Mouse (Mus musculus) spleen, adult 2 months (tissue): ENCODE measurements around the gene Mical3. TPM values are rescaled to one million over a fixed set of nuclear protein-coding genes. Genes with fewer than 3 reads are reported as not detected.
A peak's percentile ranks its signal among the peaks of the same experiment; 100 is the strongest.

Source experiments
- DNase-seq, 2 experiments: peaks; one replicate each; pipeline versions ENCODE4 v3.0.0 to v3.0.0-alpha.2; 2012 to 2021; ENCODE audit warnings: low spot score in 2 of 2, low read depth in 1 of 2
- H3K27ac ChIP-seq: fragments of 200-500 bp; 2 replicates; pipeline ENCODE4 v1.5.1; 2012; ENCODE audit warnings: low read length, inconsistent platforms; ENCODE audit not compliant: insufficient read depth
- H3K27me3 ChIP-seq: fragments of 200-500 bp; 2 replicates; pipeline ENCODE4 v1.6.1; 2012; ENCODE audit warnings: mild to moderate bottlenecking, moderate library complexity, low read length, inconsistent platforms; ENCODE audit not compliant: control insufficient read depth, insufficient read depth
- H3K36me3 ChIP-seq: fragments of 200-500 bp; 2 replicates; pipeline ENCODE4 v1.6.1; 2012; ENCODE audit warnings: mild to moderate bottlenecking, low read length, inconsistent platforms; ENCODE audit not compliant: control insufficient read depth, insufficient read depth
- H3K4me1 ChIP-seq: fragments of 200-500 bp; 2 replicates; pipeline ENCODE4 v1.6.1; 2011; ENCODE audit warnings: inconsistent platforms; ENCODE audit not compliant: control insufficient read depth, insufficient read depth, insufficient read length
- H3K4me3 ChIP-seq: fragments of 200-500 bp; 2 replicates; pipeline ENCODE4 v1.5.1; 2011; ENCODE audit warnings: mild to moderate bottlenecking, inconsistent platforms; ENCODE audit not compliant: insufficient read depth, insufficient read length; ENCODE audit errors: extremely low read depth
- CTCF ChIP-seq: fragments of 200-500 bp; IDR thresholded peaks from 2 replicates; pipeline ENCODE4 v1.5.1; 2011; ENCODE audit warnings: mild to moderate bottlenecking, inconsistent platforms; ENCODE audit not compliant: insufficient read depth, insufficient read length, insufficient replicate concordance; ENCODE audit errors: extremely low read depth
- POLR2A ChIP-seq: fragments of 200-500 bp; IDR thresholded peaks from 2 replicates; pipeline ENCODE4 v1.6.1; 2011; ENCODE audit warnings: low read depth, low read length, inconsistent platforms
- WGBS: fragments of 180-500 bp; shearing (Covaris S2); methylation state at CpG from one replicate; pipeline ENCODE4 v1.1.7; 2018; 5-methylcytosine and 5-hydroxymethylcytosine counted together
- polyA plus RNA-seq: library from polyadenylated mRNA; depleted of rRNA; stranded (reverse); fragments of >200 nt; gene quantifications from 2 replicates; pipeline ENCODE4 v1.2.3, GENCODE M21; 2012

The Mical3 gene
- polyA plus RNA-seq, 1 experiment = 11.2 TPM

DNA sequence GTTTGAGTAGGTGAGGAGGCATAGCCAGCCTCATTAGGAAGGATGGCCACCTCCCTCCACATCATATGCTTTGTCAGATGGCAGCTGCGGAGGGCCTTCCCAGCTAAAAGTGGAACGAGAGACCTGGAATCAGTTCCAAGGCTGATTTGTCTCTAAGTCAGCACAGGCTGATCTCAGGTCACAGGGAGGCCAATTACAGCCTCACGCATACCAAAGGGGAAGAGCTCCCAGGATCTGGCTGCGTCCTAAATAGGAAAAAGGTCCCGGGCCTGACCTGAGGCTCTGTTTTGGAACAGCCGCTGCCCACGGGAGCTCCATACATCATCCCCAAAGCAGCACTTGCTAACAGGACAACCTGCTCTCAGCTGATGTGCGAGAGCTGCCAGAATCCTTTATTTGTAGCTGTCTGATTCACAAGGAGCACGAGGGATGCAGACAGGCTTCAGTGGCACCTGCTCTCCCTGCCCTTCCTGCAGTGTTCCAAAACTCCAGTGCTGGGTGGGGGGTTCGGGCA, 143.2 kb downstream of the Mical3 start:
- no peaks in the 10 kb centered on the region for H3K4me1 ChIP-seq
- H3K36me3 ChIP-seq = no peaks in the 10 kb centered on the region
- DNase-seq = no peak
- TF ChIP-seq POLR2A (no peak), CTCF (no peak)
- no peak overlapping the region for H3K27ac ChIP-seq
- 92% methylated on average over 10 of the region's 10 CpGs for WGBS
- no peak overlapping the region for H3K4me3 ChIP-seq
- no peaks in the 10 kb centered on the region for H3K27me3 ChIP-seq

DNA sequence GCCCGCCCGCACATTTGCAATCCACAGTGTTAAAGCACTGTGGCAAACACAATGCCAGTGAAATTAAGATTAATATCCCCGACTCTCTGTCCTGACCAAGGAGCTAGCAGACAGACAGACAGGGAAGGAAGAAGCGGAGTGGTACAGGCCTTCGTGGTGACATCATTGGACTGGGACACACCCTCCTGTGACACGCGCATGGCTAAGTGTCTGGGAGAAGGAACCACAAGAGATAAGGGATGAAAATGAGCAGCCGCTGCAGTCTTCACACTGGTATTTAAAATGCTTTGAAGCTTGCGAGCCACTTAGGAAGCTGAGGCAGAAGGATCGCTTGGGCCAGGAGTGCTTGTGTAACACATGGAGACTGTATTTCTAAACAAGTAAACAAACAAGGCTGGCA, 143.6 kb downstream of the Mical3 start:
- TF ChIP-seq POLR2A = no peak
- no peak for TF ChIP-seq CTCF
- H3K36me3 ChIP-seq = no peaks in the 10 kb centered on the region
- no peak for DNase-seq
- H3K4me3 ChIP-seq = no peak overlapping the region
- no peaks in the 10 kb centered on the region for H3K27me3 ChIP-seq
- H3K27ac ChIP-seq = no peak overlapping the region
- WGBS = 78% methylated on average over 10 of the region's 10 CpGs
- no peaks in the 10 kb centered on the region for H3K4me1 ChIP-seq

DNA sequence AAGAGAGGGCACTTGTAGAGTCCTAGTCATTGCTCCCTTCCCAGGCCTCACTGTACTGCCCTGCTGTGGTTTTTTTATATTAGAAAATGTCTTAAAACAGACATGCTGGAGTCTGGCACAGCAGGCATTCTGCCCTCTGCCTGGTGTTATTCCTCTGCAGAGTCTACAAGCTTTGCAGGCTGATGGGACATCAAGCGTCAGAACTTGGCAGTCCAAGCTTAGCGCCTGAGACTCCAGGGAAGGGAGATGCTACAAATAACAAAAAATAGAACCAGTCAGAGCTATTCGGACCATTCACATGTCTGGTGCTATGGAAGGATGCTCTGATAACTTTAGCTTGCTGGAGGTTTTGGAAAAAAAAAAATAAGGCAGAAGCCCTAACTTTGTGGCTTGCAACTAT, 144.6 kb downstream of the Mical3 start:
- TF ChIP-seq POLR2A = no peak
- no peak for TF ChIP-seq CTCF
- H3K27ac ChIP-seq = no peak overlapping the region
- no peaks in the 10 kb centered on the region for H3K27me3 ChIP-seq
- DNase-seq = no peak
- no peak overlapping the region for H3K4me3 ChIP-seq
- WGBS = 98% methylated on average over 3 of the region's 3 CpGs
- H3K36me3 ChIP-seq = no peaks in the 10 kb centered on the region
- H3K4me1 ChIP-seq = no peaks in the 10 kb centered on the region

DNA sequence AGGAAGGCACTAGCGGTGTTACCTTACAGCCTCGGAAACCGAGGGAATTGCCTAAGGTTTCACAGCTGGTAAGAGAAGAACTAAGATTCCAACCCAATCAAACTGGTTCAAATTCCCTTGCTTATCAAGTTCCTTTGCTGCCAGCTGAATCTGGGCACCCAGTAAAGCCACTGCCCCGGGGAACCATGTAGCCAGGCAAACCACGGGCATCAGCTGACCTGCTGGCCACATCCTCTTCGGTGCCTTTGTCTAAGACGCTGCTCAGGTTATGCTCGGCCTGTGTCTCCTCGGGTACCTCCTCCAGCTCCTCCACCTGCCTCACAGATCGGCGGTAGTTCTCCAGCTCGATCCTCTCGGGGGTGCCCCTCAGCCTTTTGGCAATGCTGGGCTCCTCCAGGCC, 148.5 kb downstream of the Mical3 start:
- H3K4me3 ChIP-seq = no peak overlapping the region
- no peaks in the 10 kb centered on the region for H3K36me3 ChIP-seq
- H3K27ac ChIP-seq = no peak overlapping the region
- TF ChIP-seq CTCF (no peak), POLR2A (no peak)
- DNase-seq = no peak
- peaks cover 14% of the 10 kb centered on the region; the same call in 1 of the 2 replicates for H3K4me1 ChIP-seq
- H3K27me3 ChIP-seq = no peaks in the 10 kb centered on the region
- WGBS = 58% methylated on average over 13 of the region's 13 CpGs

DNA sequence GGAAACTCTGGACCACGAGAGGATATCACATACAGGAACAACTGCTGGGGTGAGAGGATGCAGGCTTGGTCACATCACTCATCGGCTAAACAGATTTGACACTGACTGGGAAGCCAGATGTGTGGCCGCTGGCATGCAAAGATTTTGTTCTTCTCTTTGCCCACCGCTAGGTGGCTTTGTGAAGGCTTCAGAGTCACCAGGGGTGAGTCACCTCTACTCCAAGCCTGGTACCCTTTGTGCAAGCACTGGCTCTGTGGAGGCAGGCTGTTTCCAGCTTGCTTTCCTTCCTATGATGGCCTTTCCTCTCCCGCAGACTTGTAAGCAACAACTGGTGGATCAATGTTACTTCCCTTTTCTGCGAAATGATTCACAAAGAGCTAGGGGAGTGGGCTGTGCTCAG, 149.3 kb downstream of the Mical3 start:
- Histone ChIP-seq H3K4me3 (no peak overlapping the region), H3K4me1 (peaks cover 14% of the 10 kb centered on the region; the same call in 1 of the 2 replicates), H3K36me3 (no peaks in the 10 kb centered on the region), H3K27me3 (no peaks in the 10 kb centered on the region), H3K27ac (no peak overlapping the region)
- TF ChIP-seq POLR2A (no peak), CTCF (no peak)
- DNase-seq = no peak
- 52% methylated on average over 6 of the region's 6 CpGs for WGBS

DNA sequence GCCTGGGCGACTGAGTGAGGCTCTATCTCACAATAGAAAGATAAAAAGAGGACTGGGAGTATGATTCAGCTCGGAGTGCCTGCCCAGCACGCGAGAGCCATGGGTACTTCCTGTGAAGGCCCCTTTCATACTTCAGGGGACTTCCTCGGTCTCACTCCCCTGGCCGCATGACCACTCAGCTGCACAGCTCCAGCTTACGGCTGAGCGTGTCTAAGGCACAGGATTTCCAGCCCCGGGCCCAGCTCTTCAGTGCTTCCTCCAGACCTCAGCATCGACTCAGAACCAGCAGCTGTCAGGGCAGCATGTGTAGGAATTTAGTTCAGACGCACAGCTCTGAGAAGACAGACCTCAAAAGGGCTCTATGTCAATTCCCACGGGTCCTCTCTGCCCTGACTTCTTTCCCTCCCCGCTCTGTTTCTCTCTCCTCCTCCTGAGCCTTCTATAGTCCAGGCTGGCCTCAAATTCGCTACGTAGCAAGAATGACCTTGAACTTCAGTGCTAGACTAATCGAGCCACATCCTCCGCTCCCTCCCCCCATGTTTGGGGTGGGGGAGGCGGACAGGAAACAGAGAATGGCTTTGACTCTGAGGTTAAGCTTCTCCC, 152.7 kb downstream of the Mical3 start:
- Histone ChIP-seq H3K27ac (peak overlapping the region; percentile 32; the same call in 1 of the 2 replicates), H3K4me1 (peaks cover 14% of the 10 kb centered on the region; the same call in 1 of the 2 replicates), H3K27me3 (no peaks in the 10 kb centered on the region), H3K4me3 (no peak overlapping the region), H3K36me3 (no peaks in the 10 kb centered on the region)
- no peak for TF ChIP-seq POLR2A
- no peak for TF ChIP-seq CTCF
- 22% methylated on average over 18 of the region's 18 CpGs for WGBS
- no peak for DNase-seq

DNA sequence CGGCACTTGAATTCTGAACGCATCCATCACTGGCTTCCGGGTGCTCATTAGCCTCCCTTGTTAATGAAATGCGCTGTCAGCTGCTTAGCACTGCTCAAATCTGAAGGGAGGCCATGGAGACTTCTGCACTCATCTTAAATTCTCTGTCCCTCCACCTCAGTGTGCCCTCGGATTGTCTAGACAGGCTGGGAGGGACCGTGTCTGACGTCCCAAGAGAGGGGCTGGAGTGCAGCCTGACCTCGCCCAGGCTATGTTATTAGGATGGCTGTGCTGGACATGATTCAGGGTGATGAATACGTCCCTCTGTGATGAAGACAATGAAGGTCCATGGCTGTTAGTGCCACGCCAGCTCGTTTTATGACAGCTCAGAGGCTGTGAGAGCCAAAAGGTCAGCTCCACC, 153.8 kb downstream of the Mical3 start:
- 89% methylated on average over 11 of the region's 11 CpGs for WGBS
- TF ChIP-seq POLR2A = no peak
- TF ChIP-seq CTCF = no peak
- Histone ChIP-seq H3K27ac (no peak overlapping the region), H3K4me3 (no peak overlapping the region), H3K36me3 (no peaks in the 10 kb centered on the region), H3K27me3 (no peaks in the 10 kb centered on the region), H3K4me1 (peaks cover 14% of the 10 kb centered on the region; the same call in 1 of the 2 replicates)
- no peak for DNase-seq
